Mouse (Mus musculus) activated CD4-positive, CD25-positive, alpha-beta regulatory T cell, adult 4 months (primary cell): ENCODE results near the gene Gpr62. TPM values are rescaled to one million over a fixed set of nuclear protein-coding genes. Genes with fewer than 3 reads are reported as not detected.
A peak's percentile ranks its signal among the peaks of the same experiment; 100 is the strongest.
"Not testable (repeated sequence)": the region's sequence is repeated elsewhere in the genome, so short reads cannot be mapped to it uniquely, and the experiment has no call there.

Experiments
- ATAC-seq: one replicate; pipeline ENCODE4 v1.8.0; 2017
- polyA plus RNA-seq, 2 experiments: library from polyadenylated mRNA; unstranded; fragments of 100-300 nt; shearing (Covaris generic); gene quantifications; one replicate each; pipeline ENCODE4 v1.2.1; 2017

Gene Gpr62
- not detected for polyA plus RNA-seq

GRCm38 (mm10) chr9:106465571-106466200, at the start of gene Gpr62:
TSS of gene Gpr62 (minus strand) at chr9:106465938.
- no peak for ATAC-seq

DNA sequence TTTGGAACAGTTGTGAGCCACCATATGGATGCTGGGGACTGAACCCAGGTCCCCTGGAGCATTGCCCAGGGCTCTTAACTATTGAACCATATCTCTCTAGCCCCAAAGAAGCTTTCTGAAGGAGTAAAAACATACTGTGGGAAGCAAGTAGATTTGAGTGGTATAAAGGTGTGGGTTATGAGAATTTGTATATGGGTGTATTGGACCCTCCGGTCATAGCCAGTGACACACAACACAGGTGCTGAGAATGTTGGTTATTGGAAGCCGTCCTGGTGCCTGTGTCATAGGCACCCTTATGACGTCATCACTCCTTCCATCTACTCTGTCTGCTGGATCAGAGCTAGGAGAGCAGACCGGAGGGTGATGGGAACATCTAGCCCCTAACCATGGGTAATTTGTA, 48.5 kb upstream of the Gpr62 start, which contains the start of gene Iqcf5:
TSS of gene Iqcf5 (plus strand) at position 301 of the 400 bp plus-strand sequence.
- ATAC-seq, result no peak

DNA sequence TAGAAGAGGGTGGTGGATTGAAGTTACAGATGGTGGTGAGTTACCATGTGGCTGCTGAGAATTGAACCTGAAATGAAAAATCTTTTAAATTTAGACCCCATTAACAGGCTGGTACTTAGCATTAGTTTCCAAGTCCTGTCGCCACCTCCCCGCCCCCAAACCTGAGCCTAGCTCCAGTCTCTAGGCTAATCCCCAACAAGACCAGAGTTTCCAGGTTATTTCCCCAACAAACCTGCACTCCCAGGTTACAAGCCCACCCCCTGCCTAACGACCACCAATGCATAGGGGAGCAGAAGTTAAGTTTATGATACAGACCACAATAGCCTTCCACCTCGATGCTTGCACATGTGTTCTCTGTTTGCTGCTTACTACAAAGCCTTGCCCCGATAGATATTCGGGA, 47.8 kb upstream of the Gpr62 start:
- ATAC-seq, result no peak

- no peak for ATAC-seq
These were observed 47.2 kb upstream of the Gpr62 start for GRCm38 (mm10) chr9:106512729-106513450.

DNA sequence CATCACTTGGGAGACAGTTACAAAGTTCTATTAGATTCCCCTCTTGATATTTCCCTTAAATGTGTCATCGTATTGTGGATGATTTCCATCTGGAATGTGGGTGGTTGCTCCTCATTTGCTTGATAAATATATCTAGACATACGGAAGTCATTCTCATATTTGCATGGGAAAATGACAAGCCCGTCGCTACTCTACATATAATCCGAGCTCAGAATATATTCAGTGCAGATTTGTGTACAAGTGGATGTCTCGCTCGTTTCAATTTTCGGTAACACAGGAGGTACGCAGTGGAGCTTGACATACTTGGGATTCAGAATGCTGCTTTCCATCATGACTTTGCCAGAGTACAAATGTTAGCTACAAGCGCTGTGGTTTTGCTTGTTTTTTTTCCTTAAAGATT, 43.6 kb upstream of the Gpr62 start:
- ATAC-seq, result no peak

DNA sequence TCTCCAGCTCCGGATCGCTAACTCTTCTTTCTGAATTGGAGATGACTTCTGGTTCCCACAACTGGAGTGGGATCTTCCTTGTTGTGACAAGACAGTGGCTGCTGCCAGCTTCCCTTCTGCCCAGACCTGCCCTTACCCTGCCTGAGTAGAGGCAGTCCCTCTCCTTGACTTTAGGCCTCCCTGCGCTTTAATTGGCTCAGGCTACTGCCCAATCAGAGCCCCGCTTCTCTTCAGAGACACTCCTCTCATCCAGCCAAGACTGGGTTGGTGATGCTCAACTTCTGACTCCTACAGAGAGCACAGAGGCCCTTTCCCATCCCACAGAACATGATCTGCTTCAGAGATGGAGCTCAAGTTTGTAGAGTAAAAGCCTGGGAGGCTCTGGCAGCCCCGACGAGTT, 38.5 kb upstream of the Gpr62 start:
- no peak for ATAC-seq

DNA sequence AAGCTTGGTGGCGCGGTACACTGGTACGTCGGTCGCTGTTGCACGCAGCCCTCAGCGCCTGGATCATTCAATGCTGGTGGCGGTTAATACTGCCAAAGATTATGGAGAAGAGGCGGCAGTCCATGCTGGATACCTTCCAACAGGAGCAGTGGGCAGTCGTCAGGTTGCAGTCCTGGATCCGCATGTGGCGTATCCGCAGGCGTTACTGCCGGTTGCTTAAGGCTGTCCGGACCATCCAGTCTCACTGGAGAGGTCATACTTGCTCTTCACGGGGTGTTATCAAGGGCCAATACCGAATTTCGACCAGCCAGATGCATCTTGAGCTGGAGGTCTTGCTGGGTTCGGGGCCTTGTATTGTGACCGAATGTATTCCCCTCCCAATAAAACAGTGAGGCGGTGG, 36.1 kb upstream of the Gpr62 start:
- no peak for ATAC-seq

GRCm38 (mm10) chr9:106499667-106500066, 33.9 kb upstream of the Gpr62 start, which contains the start of gene Iqcf1:
TSS of gene Iqcf1 (plus strand) at chr9:106499967.
- ATAC-seq, result no peak

DNA sequence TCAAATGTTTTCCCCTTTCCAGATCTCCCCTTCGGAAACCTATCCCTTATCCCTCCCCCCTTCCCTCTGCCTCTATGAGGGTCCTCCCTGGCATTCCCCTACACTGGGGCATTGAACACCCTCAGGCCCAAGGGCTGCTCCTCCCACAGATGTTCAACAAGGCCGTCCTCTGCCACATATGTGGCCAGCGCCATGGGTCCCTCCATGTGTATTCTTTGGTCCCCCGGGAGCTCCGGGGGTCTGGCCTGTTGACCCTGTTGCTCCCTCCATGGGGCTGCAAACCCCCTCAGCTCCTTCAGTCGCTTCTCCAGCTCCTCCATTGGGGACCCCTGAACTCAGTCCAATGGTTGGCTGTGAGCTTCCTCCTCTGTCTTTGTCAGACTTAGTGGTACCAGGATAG, 21.9 kb upstream of the Gpr62 start:
- ATAC-seq, result not testable (repeated sequence)

DNA sequence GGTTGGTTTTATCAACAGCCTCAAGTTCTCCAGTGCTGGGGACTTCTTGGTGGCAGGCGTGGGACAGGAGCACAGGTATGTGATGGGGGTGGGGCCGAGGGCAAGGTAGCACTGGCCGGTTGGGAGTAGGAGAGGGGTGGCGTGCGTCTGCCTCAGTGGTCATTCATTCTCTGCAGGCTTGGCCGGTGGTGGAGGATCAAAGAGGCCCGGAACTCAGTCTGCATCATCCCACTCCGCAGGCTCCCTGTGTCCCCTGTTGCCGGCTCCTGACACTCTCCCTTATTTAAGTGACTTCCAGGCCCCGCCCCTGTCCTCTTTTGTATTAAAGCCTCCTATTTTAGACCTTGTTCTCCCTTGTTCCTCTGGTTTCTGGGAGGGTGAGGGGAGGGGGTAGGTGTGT, 19.3 kb upstream of the Gpr62 start:
- no peak for ATAC-seq

GRCm38 (mm10) chr9:106483606-106484005, 17.9 kb upstream of the Gpr62 start:
- no peak for ATAC-seq

DNA sequence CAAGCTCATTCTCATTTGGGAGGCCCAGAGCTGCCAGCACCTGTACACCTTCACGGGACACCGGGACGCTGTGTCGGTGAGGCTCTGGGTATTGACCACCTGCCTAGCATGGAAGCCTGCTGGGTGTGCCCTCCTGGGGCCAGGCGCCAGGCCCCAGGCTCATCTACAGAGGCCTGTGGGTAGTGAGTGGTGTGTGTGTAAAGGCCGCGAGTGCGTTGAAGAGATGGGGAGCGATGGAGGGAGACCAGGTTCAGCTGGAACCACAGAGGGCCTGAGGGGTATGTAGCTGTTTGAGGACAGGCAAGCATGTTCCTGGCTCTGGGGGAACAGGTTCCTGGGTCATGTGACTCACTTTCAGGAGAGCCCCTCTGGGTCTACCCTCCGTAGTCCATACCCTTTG, 17.4 kb upstream of the Gpr62 start:
- ATAC-seq, result no peak

- no peak for ATAC-seq
These were observed 16.9 kb upstream of the Gpr62 start for GRCm38 (mm10) chr9:106482578-106483115.

DNA sequence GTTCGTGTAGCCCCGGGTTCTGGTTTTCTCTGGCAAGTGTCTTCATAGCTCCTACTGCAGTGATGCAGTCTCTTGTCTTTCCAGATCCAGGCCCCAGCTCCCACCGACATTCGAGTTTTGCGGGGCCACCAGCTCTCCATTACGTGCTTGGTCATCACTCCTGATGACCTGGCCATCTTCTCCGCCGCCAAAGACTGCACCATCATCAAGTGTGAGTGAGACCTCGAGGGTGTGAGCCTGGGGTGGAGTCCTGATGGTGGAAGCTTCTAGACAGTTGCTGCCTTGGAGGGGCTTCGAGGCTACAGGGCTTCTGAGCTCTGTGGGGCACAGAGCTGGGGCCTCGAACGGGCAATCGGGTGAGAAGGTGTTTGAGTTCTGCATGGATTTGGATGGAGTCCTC, 15.9 kb upstream of the Gpr62 start:
- ATAC-seq, result no peak

GRCm38 (mm10) chr9:106481075-106481474, 15.3 kb upstream of the Gpr62 start:
- no peak for ATAC-seq

DNA sequence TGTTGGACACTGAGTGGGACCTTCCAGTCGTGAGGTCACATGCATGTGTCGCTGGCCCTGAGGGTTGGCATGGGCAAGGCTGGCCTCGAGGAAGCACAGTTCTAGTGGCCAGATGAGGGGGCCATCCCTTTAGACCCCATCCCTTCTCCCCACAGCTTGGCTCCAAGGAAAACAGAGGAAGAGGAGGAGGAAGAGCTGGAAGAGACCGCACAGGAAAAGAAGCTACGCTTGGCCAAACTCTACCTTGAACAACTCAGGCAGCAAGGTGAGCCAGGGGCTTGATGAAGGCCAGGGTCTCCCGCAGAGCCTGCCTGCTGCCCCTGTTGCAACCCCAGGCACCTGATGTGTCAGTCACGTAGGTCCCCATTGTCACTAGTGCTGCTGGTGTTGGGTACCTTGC, 14.8 kb upstream of the Gpr62 start:
- no peak for ATAC-seq

- ATAC-seq, result no peak
These were observed 12.4 kb upstream of the Gpr62 start for GRCm38 (mm10) chr9:106478101-106478500.

DNA sequence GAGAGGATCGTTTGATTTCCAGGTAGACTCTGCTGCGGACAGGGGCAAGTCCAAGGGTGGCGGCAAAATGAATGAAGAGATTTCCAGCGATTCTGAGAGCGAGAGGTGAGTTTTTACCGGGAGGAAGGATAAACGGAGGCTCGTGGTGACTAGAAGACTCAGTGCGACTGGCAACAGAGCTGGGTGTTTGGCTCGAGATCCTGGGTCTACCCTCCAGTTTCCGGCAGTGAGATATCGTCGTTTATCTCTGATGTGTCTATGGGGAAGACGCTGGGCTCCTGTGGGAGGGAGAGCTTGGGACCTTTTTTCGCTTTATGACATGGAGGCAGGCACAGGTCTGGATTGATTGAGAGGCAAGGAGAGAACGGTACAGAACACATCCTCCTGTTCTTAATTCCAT, 11.9 kb upstream of the Gpr62 start:
- ATAC-seq, result no peak

GRCm38 (mm10) chr9:106476924-106477484, 11.3 kb upstream of the Gpr62 start, which contains the start of gene Parp3:
TSS of gene Parp3 (minus strand) at chr9:106476949.
- peak; percentile 94 for ATAC-seq

- ATAC-seq, result peak; percentile 24
These were observed 10.5 kb upstream of the Gpr62 start for GRCm38 (mm10) chr9:106476002-106476923.

GRCm38 (mm10) chr9:106475663-106476001, 9.9 kb upstream of the Gpr62 start, which contains the start of gene Rrp9:
TSS of gene Rrp9 (plus strand) at chr9:106475963.
- no peak for ATAC-seq

GRCm38 (mm10) chr9:106475046-106475445, 9.3 kb upstream of the Gpr62 start:
- no peak for ATAC-seq

- ATAC-seq, result no peak
These were observed 8.7 kb upstream of the Gpr62 start for GRCm38 (mm10) chr9:106474456-106474855.
